Mouse (Mus musculus) gastrocnemius, postnatal 25 days (tissue): ENCODE data around the gene Was. TPM values are rescaled to one million over a fixed set of nuclear protein-coding genes. Genes with fewer than 3 reads are reported as not detected.
"Not testable (repeated sequence)": the region's sequence is repeated elsewhere in the genome, so short reads cannot be mapped to it uniquely, and the experiment has no call there.

Source experiments
- DNase-seq: peaks from one replicate; pipeline ENCODE4 v3.0.0; 2022
- long read RNA-seq, 2 experiments: library from polyadenylated mRNA; stranded (forward); transcript quantifications; one replicate each; pipeline ENCODE4 v2.0.0; 2021
- total RNA-seq, 2 experiments: library from RNA; stranded (reverse); gene quantifications; 1 replicate in 1 of 2; 2 replicates in 1 of 2; pipeline ENCODE4 v1.2.3; 2021

Gene Was
- under 1 TPM; 0.46 to 0.54 TPM for total RNA-seq
- long read RNA-seq, experiment 1, partial matches to known transcripts = 0 of 1 reads
- long read RNA-seq, experiment 1, other reads (novel, unspliced or antisense) = 0 of 1 reads
- long read RNA-seq, experiment 2 = 0 reads

- DNase-seq = peak; percentile 10
Observed at GRCm38 (mm10) chrX:8090346-8090953, at the start of gene Was. Gene Was (minus strand): TSS chrX:8090498.

DNA sequence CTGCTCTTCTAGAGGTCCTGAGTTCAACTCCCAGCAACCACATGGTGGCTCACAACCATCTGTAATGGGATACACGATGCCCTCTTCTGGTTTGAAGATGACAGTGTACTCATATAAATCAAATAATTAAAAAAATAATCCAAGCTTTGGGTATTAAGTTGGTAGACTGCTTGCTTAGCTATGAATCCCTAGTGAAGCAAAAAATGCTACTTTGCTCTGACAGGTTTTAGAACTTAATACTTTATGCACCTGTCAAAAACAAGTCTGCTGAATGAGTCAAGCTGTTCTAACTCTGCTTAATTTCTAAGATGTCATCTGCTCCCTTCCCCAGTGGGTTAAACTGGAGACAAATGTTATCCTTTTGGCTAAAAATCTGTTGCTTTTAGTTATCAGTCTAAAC lies 49.2 kb upstream of the Was start:
- no peak for DNase-seq

DNA sequence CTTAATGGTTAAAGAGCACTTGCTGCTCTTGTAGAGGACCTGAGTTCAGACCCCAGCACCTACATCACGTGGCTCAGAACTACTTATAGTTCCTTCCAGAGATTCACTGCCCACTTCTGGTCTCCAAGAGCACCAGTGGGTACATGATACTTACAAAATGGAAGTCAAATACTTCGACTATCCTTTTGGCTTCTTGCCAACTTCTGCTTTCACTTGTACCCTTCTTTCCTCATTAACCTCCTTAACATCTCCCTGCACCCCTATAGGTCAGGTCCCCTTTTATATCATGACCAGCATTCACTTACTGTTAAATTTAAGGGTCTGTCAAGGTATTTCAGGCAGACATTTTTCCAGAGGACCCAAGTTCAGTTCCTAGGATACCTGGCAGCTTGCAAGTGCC lies 45.6 kb upstream of the Was start:
- DNase-seq = no peak

GRCm38 (mm10) chrX:8132017-8132976 lies 42.0 kb upstream of the Was start, which contains the start of gene Wdr13:
Gene Wdr13 (minus strand): TSS chrX:8132892.
- peak; percentile 89 for DNase-seq

DNA sequence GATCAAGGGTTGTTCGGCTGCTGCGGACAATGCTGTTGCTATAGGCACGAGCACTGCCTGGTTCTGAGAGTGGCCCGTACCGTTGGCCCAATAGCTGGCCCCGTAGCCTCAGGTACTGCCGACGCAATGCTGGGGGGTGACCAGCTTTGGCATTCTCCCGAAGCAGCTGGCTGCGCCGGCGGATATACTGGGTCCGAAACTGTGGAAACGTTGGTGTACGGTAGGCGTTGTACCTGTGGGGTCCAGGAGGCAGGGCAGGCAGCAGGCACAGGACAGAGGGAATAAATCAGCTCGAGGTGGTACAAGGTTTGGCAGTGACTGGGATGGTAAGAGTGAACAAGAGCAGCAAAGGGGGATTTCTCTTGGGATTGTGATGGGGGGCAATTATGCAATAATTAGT lies 41.1 kb upstream of the Was start:
- DNase-seq = no peak

GRCm38 (mm10) chrX:8125235-8125634 lies 34.9 kb upstream of the Was start:
- no peak for DNase-seq

DNA sequence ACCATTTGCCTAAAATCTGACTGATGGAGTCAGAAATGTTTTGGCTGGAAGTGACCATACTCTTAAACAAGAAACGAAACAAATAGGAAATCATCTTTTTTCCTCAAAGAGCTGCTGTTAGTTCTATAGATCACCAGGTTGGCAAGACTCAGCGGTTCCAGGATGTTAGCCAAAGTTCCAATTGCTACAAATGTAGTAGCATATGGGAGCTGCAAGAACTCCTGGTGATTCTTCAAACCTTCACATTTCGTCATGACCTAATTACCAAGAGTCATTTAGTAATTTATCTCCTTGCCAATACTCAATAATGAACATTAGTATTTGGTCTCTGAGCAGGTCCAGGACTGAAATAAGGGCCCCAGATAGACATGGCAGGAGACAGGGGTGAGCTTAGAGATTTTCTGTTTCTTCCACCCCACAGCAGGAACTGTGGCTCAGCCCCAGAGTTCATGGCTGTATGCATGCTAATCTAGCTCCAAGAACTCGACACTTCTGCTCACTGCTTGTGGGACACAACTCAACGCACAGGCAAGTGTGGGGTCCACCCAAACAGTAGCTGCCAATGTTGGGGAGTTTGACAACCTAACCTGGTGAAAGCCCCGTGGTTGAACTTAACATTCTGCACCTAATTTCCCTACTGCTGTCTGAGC lies 33.6 kb upstream of the Was start:
- no peak for DNase-seq

DNA sequence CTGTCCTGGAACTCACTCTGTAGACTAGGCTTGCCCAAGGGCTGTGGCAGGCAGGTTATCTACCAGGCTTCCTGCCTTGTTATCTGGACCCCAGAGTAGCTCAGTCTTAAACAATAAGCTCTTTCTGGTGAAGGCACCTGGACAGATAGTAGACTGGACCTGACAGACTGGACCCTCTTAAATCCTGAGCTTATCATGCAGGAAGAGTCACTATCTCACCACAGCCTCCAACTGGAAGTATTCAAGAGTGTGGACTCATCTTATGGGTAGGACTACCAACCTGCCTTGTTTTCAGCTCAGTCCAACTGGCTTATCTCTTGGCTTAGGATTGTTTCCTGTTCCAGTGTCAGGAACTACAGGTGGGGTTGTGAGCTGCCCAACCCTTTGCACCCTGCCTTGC lies 27.0 kb upstream of the Was start:
- DNase-seq = no peak

DNA sequence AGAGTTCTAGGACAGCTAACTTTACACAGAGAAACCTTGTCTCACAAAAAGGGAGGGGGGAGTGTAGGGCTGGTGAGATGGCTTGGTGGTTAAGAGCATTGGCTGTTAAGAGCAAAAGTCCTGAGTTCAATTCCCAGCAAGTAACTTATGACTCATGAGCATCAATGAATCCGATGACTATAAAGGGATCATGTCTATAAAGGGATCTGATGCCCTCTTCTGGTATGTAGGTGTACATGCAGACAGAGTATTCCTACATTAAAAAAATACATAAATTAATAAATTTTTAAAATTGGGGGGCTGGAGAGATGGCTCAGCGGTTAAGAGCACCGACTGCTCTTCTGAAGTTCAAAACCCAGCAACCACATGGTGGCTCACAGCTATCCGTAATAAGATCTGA lies 25.0 kb upstream of the Was start:
- DNase-seq = no peak

GRCm38 (mm10) chrX:8105019-8105418 lies 14.7 kb upstream of the Was start:
- DNase-seq = no peak

DNA sequence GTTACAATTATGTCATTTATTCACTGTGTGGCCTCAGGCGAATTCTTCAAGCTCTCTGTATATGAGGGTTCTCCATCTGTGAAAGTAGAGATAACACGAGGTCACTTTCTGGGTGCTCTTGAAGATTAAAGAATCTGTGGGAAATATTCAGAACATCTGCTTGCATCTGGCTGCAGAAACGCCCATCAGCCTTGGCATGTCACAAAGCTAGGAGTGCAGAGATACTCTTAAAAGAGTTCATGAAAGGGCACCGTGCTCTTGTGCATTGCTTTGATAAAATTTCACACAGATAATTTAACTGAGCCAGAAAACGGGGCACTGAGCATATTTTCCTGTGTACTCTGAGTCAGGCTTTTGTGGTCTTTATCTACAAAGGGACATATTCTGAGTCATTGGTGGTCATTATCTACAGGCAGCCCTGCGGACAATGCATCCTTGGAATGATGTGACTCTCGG lies 11.9 kb upstream of the Was start:
- DNase-seq = no peak

GRCm38 (mm10) chrX:8101017-8101416 lies 10.7 kb upstream of the Was start:
- no peak for DNase-seq

DNA sequence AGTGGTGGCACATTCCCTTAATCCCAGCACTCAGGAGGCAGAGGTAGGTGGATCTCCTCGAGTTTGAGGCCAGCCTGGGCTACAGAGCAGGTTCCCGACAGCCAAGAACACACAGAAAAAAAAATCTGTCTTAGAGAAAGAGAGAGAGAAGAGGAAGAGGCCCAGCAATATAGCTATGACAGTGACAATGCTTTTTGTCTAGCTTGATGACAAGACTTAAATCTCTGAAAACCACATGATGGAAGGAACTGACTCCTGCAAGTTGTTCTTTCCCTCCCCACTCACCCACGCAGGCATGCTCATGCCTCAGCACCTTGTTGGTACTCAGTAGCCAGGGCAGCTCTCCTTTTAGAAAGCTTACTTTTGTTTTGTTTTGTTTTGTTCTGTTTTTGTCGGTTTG lies 9.1 kb upstream of the Was start:
- DNase-seq = no peak

DNA sequence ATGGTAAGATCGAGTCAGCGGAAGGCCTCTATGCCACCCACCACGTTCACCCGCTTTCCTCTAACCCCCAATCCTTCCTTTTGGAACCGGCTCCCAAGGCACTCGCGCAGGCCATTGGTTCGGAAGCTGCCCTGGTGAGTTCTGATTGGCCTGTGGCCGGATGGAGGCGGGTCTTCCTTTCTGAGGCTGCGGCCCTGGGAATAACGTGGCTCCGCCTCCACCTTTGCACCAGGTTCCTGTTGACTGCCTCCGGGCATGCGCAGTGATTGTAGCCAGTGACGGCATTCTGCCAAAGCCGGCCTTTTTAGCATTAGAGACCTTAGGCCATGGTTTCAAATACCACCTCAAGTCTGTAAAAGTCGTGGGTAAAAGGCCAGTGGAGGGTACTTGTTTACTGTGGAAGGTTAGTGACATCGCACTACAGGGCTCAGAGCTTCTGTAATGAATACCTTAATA lies 6.5 kb upstream of the Was start:
- DNase-seq = peak; percentile 95

DNA sequence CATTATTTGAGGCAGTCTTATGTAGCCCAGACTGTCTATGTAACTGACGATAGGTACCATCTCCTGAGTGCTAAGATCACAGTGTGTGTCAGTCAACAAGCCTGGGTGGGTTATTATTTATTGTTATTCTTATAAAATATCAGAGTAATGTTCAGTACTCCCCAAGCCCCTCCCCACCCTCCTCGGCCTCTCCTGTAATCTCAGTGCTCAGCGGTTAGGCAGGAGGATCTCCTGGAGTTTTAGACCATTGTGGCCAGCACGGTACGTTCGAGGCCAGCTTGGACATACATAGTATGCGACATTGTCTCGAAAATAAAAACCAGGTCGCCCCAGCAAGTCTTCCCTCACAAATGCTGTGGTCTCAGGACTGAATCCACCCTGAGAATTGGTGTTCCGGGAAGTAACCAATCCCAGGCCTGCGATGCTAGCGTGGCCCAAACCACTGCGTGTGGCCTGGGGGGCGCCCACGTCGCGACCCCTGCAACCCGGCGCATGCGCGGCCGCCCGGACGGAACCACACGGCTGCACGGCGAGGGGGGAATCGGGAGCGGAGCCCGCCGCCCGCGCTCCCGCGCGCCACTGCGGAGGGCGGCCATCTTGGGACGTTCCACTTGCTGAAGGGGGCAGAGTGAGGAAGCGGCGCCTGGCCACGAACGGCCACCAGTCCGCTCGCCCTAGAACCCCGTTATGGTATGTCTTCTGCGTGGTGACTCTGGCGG lies 5.9 kb upstream of the Was start:
- DNase-seq = peak; percentile 91

GRCm38 (mm10) chrX:8095546-8095945 lies 5.2 kb upstream of the Was start:
- DNase-seq = no peak

DNA sequence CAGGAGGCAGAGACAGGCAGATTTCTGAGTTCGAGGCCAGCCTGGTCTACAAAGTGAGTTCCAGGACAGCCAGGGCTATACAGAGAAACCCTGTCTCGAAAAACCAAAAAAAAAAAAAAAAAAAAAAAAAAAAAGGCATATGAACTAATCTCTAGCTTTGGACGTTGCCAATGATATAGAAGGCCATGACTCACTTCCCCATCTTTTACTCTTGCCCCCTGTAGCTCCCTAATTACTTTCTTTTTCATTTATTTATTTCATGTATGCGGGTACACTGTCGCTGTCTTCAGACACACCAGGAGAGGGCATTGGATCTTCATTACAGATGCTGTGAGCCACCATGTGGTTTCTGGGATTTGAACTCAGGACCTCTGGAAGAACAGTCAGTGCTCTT lies 653 bp upstream of the Was start:
- not testable (repeated sequence) for DNase-seq

DNA sequence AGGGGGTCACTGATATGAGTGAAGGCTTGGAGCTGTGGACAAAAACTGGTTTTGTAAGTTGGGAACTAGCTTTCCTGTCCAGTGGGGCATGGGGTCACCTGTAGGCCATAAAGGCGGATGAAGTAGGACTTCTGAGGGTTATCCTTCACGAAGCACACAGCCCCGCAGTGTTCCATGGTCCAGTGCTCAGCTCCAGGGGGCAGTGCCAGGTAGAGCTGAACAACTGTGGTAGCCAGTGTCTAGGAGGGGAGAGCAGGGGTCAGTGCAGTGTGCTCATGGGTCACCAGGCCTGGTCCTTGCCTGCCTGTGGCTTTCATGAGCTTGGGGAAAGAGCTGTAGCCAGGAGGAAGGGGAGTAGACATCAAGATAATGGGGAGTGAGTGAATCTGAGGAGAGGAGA lies 552 bp downstream of the Was start:
- DNase-seq = no peak

DNA sequence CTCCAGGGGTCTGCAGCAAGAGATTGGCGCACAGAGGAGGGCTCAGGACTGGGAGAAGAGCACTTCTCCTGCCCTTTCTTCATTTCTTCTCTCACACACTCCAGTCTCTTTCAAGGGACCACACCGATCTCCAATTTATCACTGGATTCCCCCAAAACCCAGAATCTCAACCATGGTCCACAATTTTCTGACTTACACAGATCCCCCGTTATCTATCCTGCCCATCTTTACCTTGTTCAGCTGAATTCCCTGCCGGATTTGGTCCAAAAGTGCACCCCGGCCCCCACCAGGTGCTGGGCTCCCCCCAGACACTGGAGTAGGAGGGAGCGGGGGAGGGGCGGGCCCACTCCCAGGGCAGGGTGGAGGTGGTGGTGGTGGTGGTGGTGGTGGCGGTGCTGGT lies 4.7 kb downstream of the Was start:
- no peak for DNase-seq

DNA sequence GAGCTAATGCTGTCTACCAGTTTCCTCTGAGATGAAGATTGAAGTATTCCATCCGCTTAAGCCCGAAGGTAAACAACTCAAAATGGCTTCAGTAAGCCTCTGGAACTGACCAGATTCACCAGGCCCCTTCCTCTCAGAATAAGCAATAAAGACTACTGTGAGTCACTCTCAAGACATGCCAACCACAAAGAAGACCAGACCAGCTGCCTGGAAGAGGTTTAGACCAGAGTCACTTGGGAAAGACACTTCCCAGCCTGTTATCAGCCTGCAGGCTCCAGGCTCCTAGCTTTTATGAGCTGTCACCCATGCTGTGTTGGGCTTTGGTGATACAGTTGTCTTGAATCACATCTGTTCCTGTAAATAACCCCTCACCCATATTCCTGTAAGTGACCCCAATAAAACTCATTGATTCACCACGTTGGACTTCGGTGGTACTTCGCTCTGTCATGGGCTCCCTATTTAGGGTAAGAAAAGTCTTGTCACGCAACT lies 5.5 kb downstream of the Was start:
- DNase-seq = no peak

DNA sequence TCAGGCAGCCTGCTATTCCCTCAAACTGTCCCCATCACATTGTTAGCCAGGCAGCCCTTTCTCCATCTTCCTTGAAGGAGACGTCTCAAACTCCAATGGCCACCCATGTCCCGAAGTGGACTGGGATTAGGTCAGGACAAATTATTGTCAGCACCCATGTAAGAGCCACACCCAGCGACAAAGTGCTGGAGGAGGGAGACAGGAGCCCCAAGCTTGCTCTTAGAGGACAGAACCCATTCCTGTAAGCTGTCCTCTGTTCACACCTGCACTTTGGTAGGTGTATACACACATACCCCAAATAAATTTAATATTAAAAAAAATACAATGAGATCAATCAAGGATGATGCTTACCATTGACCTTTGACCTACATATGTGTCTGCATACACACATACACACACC lies 15.2 kb downstream of the Was start:
- DNase-seq = no peak
